Mouse (Mus musculus): Measurements from ENCODE around the gene Msh5. TPM values are rescaled to one million over a fixed set of nuclear protein-coding genes. Genes with fewer than 3 reads are reported as not detected.
A peak's percentile ranks its signal among the peaks of the same experiment; 100 is the strongest.

Gene Msh5
- polyA plus RNA-seq, 1 experiment, result 0.90 TPM

DNA sequence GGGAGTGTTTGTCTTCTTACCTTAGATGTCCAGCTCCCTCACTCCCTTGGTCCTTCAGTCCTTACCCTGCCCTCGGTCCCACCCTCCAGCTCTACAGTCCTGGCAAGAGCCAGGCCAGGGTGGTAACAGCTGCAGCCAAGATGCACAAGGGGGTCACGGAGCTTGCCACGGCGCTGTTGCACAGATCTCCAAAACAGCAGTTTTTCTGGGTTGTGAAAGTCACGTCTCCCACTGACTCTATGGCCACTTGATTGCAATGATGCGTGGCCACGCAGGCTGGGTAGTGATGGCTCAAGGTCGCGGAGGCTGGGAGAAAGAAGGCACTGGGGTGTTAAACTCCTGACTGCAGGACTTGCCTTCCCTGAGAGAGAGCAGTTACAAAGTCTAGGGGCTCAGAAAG, 24.9 kb upstream of the Msh5 start:
- Histone ChIP-seq H3K27me3 (ENCODE audit: control insufficient read depth) (peaks cover 64% of the 10 kb centered on the region), H3K36me3 (ENCODE audit: control insufficient read depth) (no peaks in the 10 kb centered on the region), H3K4me1 (ENCODE audit: control insufficient read depth) (peaks cover 15% of the 10 kb centered on the region)

DNA sequence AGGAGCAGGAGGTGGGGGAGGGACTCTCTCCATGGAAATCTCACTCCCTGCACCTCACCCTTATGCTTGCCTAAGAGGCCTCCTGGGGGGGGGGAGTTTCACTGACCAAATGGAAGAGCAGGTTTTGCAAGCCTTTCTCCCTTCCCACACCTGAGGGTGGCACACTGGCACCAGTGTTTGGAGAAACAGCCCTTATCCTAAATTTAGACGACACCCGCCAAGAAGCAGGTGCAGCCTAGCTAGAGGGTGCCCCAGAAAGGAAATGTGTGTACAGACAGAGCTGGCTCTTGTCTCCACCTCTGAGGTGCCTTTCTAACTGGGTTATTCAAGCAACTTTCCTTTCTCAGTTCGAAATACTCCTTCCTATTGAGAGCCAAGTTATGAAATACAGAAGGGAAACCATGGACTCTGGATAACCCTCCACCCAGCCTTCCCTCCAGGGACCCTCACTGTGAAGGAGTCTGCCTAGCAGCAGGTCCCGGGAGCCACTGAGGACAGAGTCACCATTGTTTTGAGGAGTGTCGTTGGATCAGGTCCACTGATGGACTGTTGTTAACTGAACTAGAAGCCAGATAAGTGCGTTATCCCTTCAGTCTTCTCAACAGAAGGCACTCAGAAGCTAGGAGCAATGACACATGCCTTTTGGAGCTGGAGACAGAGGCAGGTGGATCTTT, 24.1 kb upstream of the Msh5 start:
- no peak for TF ChIP-seq TAL1 (IDR thresholded peaks at IDR 0.05; ENCODE audit: low read length)
- TF ChIP-seq GATA1 (IDR thresholded peaks at IDR 0.05; ENCODE audit: low read length), result no peak
- Histone ChIP-seq H3K27me3 (ENCODE audit: control insufficient read depth) (peaks cover 66% of the 10 kb centered on the region), H3K4me1 (ENCODE audit: control insufficient read depth) (peaks cover 20% of the 10 kb centered on the region), H3K36me3 (ENCODE audit: control insufficient read depth) (no peaks in the 10 kb centered on the region), H3K4me3 (replicated peaks) (no peak overlapping the region), H3K9me3 (ENCODE audit: control insufficient read depth, low read length) (peaks cover 2% of the 10 kb centered on the region)

More for the DNA sequence above, 24.9 kb upstream of the Msh5 start:
- no peak overlapping the region for H3K4me3 ChIP-seq (replicated peaks)
- H3K9me3 ChIP-seq (ENCODE audit: control insufficient read depth, low read length), result peaks cover 2% of the 10 kb centered on the region
- TF ChIP-seq TAL1 (IDR thresholded peaks at IDR 0.05; ENCODE audit: low read length) (no peak), GATA1 (IDR thresholded peaks at IDR 0.05; ENCODE audit: low read length) (no peak)

DNA sequence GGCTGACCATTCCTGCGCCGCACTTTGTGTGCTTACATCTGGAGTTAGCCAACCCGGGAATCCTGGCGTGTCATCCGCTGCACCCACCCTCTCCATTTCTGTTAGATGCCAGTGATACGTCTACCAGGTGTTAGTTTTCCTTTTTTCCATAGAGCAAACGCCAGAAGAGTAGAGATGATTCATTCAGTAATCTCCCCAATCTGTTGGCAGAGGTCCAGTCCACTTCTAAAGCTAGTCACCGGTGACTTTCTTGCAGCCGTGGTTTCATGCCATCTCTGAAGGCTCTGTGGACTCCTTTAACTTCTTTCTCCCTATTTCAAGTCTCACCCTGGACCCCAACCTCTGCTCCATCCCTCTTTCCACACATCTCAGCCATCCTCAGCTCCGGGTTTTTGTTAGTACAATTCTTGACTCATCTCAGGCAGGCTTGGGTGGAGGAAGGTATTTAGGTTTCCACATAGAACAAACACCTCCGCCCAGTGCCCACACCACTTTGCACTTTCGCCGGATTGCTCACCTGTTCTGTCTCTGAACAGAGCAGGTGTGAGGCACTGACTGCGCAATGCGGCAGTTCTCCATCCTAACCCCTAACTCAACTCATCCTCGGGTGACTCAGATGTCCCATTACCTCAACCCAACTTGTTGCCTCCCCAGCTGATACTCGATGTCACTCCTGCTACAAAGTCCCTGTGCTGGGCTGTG, 21.8 kb upstream of the Msh5 start:
- no peak overlapping the region for H3K4me3 ChIP-seq (replicated peaks)
- no peaks in the 10 kb centered on the region for H3K36me3 ChIP-seq (ENCODE audit: control insufficient read depth)
- TF ChIP-seq GATA1 (IDR thresholded peaks at IDR 0.05; ENCODE audit: low read length) (no peak), TAL1 (IDR thresholded peaks at IDR 0.05; ENCODE audit: low read length) (no peak)
- H3K27me3 ChIP-seq (ENCODE audit: control insufficient read depth), result peaks cover 78% of the 10 kb centered on the region
- H3K4me1 ChIP-seq (ENCODE audit: control insufficient read depth), result peaks cover 28% of the 10 kb centered on the region
- no peaks in the 10 kb centered on the region; the same call in 1 of the 2 replicates for H3K9me3 ChIP-seq (ENCODE audit: control insufficient read depth, low read length)

DNA sequence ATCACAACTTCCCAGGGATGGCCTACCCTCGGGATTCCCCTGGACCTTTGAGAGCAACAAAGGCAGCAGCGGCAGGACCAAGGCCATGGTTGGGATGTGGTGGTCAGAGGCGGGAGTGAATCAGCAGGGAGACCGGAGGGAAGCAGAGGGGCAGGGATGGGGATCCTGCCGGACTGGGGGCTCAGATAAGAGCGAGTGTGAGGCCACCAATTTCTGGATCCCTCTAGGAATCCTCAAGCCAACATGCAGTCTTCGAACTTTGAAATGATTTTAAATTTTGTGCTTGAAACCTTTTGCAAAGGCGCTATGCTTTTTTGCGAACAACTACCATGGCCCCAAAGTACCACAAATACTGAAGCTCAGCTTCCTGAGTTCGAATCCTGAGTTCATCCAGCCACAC, 19.5 kb upstream of the Msh5 start, which contains the start of gene Mpig6b:
Gene Mpig6b, minus strand, starts transcription at position 101 of the 400 bp plus-strand sequence.
- Histone ChIP-seq H3K27me3 (ENCODE audit: control insufficient read depth) (peaks cover 78% of the 10 kb centered on the region), H3K4me3 (replicated peaks) (peak within 1 kb of the TSS; percentile 23), H3K4me1 (ENCODE audit: control insufficient read depth) (peaks cover 35% of the 10 kb centered on the region)

DNA sequence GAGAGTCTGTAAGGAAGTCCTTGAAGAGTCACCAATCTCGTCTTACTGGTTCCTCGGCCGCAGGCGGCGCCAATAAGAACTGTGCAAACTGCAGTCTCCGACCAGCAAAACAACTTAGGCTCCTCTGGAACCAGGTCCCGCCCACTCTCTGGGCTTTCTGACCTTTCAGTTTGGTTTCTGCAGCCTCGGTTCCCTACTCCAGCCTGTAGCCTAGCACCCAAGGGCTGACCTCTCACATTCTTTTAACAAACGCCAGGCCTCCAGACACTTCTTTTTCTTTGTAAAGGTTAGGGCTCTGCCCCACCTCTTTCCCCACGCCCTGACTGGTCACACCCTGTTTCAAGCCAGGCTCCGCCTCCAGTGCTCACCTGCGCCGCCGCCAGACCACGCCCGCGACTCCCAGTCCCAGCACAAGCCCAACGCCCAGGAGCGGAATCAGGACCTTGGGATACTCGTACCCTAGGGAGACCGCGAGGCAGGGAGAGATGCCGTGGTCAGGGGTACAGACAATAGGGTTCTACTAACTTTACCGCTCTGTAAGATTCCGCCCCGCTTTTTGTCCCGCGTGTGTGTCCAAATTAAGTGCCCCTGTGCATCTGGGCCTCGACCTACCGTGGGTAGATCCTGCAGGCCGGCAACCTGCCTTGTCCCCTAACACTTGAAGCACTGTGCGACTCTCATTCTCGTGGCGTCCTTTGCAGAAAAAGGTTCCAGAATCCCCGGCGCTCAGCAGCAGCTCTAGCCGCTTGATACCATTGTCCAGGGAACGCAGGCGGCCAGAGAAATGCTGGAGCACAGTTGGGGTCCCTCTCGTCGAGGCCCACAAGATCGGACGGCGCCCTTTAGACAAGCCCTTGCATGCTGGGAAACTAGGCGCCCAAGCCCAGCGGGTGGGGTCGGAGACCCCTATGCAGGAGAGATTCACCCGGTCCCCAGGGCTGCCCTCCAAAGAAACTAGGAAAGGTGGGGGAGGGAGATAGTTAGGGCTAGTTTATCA, 18.7 kb upstream of the Msh5 start, which contains the start of gene Ly6g6c:
Gene Ly6g6c, plus strand, starts transcription at position 438 of the 997 bp plus-strand sequence.
- H3K4me3 ChIP-seq (replicated peaks), result peak within 1 kb of the TSS; percentile 23
- no peaks in the 10 kb centered on the region; the same call in 1 of the 2 replicates for H3K9me3 ChIP-seq (ENCODE audit: control insufficient read depth, low read length)
- peaks cover 5% of the 10 kb centered on the region for H3K36me3 ChIP-seq (ENCODE audit: control insufficient read depth)
- H3K27me3 ChIP-seq (ENCODE audit: control insufficient read depth), result peaks cover 79% of the 10 kb centered on the region
- peaks cover 40% of the 10 kb centered on the region for H3K4me1 ChIP-seq (ENCODE audit: control insufficient read depth)
- TF ChIP-seq TAL1 (IDR thresholded peaks at IDR 0.05; ENCODE audit: low read length) (no peak), GATA1 (IDR thresholded peaks at IDR 0.05; ENCODE audit: low read length) (no peak)

More for the DNA sequence above, 19.5 kb upstream of the Msh5 start, which contains the start of gene Mpig6b:
- Histone ChIP-seq H3K36me3 (ENCODE audit: control insufficient read depth) (peaks cover 3% of the 10 kb centered on the region; the same call in 1 of the 2 replicates), H3K9me3 (ENCODE audit: control insufficient read depth, low read length) (no peaks in the 10 kb centered on the region; the same call in 1 of the 2 replicates)
- TF ChIP-seq TAL1 (IDR thresholded peaks at IDR 0.05; ENCODE audit: low read length) (no peak), GATA1 (IDR thresholded peaks at IDR 0.05; ENCODE audit: low read length) (no peak)

DNA sequence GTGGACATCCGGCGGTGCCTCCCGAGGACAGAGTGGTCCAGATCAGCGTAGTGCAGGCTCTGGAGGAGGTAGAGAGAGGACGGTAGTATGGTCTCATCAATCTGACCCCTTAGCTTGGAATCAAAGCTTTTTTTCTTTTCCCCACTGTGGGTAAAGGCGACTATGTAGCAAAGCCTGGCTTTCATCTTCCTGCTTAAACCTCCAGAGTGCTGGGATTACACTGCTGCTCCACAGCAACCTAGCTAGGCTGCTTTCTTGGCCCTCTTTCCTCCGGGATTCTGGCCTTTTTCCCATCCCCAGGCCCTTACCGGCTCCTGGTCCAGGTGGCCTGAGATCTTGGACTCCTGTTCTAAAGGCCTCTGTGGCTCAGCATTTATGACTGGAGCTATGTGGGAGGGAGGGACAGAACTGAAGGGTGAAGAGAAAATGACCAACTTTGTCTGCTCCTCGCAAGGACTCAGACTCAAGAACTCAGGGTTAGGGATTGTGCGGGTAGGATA, 17.9 kb upstream of the Msh5 start:
- Histone ChIP-seq H3K27me3 (ENCODE audit: control insufficient read depth) (peaks cover 79% of the 10 kb centered on the region), H3K4me3 (replicated peaks) (no peak overlapping the region), H3K4me1 (ENCODE audit: control insufficient read depth) (peaks cover 48% of the 10 kb centered on the region), H3K9me3 (ENCODE audit: control insufficient read depth, low read length) (no peaks in the 10 kb centered on the region; the same call in 1 of the 2 replicates), H3K36me3 (ENCODE audit: control insufficient read depth) (peaks cover 5% of the 10 kb centered on the region)
- no peak for TF ChIP-seq TAL1 (IDR thresholded peaks at IDR 0.05; ENCODE audit: low read length)
- TF ChIP-seq GATA1 (IDR thresholded peaks at IDR 0.05; ENCODE audit: low read length), result no peak

DNA sequence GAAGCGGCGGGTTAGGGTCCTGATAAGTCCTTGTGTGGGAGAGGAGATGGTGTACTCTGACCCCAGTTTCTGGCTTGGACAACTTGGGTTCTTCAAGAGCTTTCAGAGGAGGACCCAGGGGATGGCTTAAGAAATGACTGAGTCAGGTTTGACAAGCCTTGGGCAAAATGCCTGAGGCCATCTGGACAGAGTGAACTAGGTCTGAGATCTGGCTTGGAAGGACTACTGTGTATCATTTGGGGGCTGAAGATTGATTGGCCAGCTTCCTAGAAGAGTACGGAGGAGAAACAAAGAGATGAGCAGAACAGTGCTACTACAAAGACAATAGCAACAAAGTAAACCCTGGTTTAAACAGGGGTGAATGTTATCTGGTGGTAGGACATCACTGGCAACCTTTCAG, 16.9 kb upstream of the Msh5 start:
- peaks cover 57% of the 10 kb centered on the region for H3K4me1 ChIP-seq (ENCODE audit: control insufficient read depth)
- H3K4me3 ChIP-seq (replicated peaks), result no peak overlapping the region
- TF ChIP-seq TAL1 (IDR thresholded peaks at IDR 0.05; ENCODE audit: low read length) (no peak), GATA1 (IDR thresholded peaks at IDR 0.05; ENCODE audit: low read length) (no peak)
- H3K36me3 ChIP-seq (ENCODE audit: control insufficient read depth), result peaks cover 7% of the 10 kb centered on the region
- peaks cover 70% of the 10 kb centered on the region for H3K27me3 ChIP-seq (ENCODE audit: control insufficient read depth)
- H3K9me3 ChIP-seq (ENCODE audit: control insufficient read depth, low read length), result no peaks in the 10 kb centered on the region; the same call in 1 of the 2 replicates

DNA sequence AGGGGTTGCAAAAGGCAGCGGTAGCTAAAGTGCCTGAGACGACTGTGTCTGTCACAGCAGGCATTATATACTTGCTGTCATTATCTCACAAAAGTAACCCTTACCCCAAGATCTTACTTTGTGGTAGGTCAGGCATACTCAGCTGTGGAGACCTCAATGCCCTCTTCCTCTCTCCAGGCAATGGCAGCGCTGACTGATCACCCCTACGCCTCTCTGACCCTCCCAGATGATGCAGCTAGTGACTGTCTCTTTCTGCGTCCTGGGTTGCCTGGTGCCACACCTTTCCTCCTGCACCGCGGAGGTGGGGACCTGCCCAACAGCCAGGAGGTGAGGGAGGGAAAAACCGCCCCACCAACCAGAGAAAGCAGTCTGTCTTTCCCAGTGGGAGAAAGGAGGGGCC, 14.8 kb upstream of the Msh5 start:
- TF ChIP-seq GATA1 (IDR thresholded peaks at IDR 0.05; ENCODE audit: low read length) (no peak), TAL1 (IDR thresholded peaks at IDR 0.05; ENCODE audit: low read length) (no peak)
- Histone ChIP-seq H3K4me3 (replicated peaks) (no peak overlapping the region), H3K36me3 (ENCODE audit: control insufficient read depth) (peaks cover 22% of the 10 kb centered on the region), H3K9me3 (ENCODE audit: control insufficient read depth, low read length) (no peaks in the 10 kb centered on the region; the same call in 1 of the 2 replicates), H3K27me3 (ENCODE audit: control insufficient read depth) (peaks cover 48% of the 10 kb centered on the region), H3K4me1 (ENCODE audit: control insufficient read depth) (peaks cover 63% of the 10 kb centered on the region)

All from erythroblast, embryonic 14.5 days (primary cell).